Mouse (Mus musculus): Measurements from ENCODE around the gene Gmpr. TPM values are rescaled to one million over a fixed set of nuclear protein-coding genes. Genes with fewer than 3 reads are reported as not detected.

Gmpr gene
- polyA plus RNA-seq, 1 experiment, result 7.6 TPM

DNA sequence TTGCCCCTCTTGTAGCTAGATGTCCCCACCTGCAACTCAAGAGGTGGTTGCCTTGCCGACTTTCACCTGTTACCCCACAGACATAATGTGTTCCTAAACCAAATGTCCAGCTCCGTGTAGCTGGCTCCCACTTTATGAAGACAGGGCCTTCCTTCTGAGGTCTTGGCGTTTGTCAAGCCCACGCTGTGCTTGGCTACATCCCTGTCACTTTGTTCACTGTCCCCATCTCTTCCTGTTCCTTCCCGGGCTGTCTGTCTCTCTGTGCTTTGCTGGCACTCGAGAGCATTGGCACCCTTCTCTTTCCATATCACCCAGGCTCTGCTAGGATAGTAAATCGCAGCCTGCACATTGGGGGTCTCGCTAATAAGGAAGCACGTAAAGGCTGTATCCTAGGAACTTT is 30.8 kb downstream of the Gmpr start:
- H3K27ac ChIP-seq (ENCODE audit: insufficient read depth, low read length), result no peak overlapping the region
- no peak for TF ChIP-seq POLR2A (IDR thresholded peaks at IDR 0.05; ENCODE audit: insufficient read depth, low read length)
- no peak for TF ChIP-seq CTCF (IDR thresholded peaks at IDR 0.05; ENCODE audit: low read depth, low read length)
- TF ChIP-seq EP300 (IDR thresholded peaks at IDR 0.05; ENCODE audit: insufficient read depth, low read depth, low read length), result no peak
- H3K27me3 ChIP-seq (ENCODE audit: control insufficient read depth, insufficient read depth, low read length, poor library complexity, severe bottlenecking), result no peaks in the 10 kb centered on the region
- no peaks in the 10 kb centered on the region for H3K4me1 ChIP-seq (ENCODE audit: control insufficient read depth, insufficient read depth, low read length)
- no peak overlapping the region for H3K9ac ChIP-seq (ENCODE audit: low read depth, poor library complexity, severe bottlenecking)
- no peaks in the 10 kb centered on the region for H3K9me3 ChIP-seq (replicated peaks; ENCODE audit: control insufficient read depth, insufficient read depth, low read length, poor library complexity, severe bottlenecking)
- no peaks in the 10 kb centered on the region for H3K36me3 ChIP-seq (ENCODE audit: control insufficient read depth, insufficient read depth, low read length, poor library complexity, severe bottlenecking)
- no peak overlapping the region for H3K4me3 ChIP-seq (ENCODE audit: low read depth, low read length)

DNA sequence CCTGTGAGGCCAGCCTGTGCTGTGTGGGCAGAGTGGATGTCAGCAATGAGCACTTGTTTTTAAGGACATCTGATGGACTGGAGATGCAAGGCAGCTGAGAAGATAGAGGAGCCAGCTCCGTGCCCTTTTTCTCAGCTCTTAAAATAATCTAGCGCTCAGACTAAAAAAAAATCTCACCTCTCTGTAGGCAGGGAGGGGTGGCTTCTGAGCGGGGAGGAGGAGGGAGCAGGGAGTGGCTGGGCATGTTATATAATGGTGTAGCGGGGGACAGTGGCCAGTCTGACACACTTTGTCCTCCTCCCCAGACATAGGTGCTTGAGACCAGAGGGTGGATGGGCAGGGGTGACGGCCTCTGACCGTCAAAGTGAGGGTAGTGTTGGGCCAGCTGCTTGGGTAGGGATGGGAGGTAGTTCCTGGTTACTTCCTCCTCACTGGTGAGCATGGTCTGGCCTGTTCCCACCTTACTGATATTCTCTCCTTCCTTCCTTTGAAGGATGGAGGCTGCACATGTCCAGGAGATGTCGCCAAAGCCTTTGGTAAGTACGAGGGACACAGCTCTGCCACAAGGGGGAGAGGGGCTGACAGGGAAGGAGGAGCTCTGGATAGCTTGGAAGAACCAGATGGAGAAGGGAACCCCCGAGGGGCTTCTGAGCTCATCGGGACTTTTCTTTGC is 31.4 kb downstream of the Gmpr start:
- Histone ChIP-seq H3K27ac (ENCODE audit: insufficient read depth, low read length) (no peak overlapping the region), H3K9me3 (replicated peaks; ENCODE audit: control insufficient read depth, insufficient read depth, low read length, poor library complexity, severe bottlenecking) (no peaks in the 10 kb centered on the region), H3K4me1 (ENCODE audit: control insufficient read depth, insufficient read depth, low read length) (no peaks in the 10 kb centered on the region), H3K36me3 (ENCODE audit: control insufficient read depth, insufficient read depth, low read length, poor library complexity, severe bottlenecking) (no peaks in the 10 kb centered on the region), H3K4me3 (ENCODE audit: low read depth, low read length) (no peak overlapping the region), H3K27me3 (ENCODE audit: control insufficient read depth, insufficient read depth, low read length, poor library complexity, severe bottlenecking) (no peaks in the 10 kb centered on the region), H3K9ac (ENCODE audit: low read depth, poor library complexity, severe bottlenecking) (no peak overlapping the region)
- TF ChIP-seq CTCF (IDR thresholded peaks at IDR 0.05; ENCODE audit: low read depth, low read length) (peak; percentile 73), EP300 (IDR thresholded peaks at IDR 0.05; ENCODE audit: insufficient read depth, low read depth, low read length) (no peak)

DNA sequence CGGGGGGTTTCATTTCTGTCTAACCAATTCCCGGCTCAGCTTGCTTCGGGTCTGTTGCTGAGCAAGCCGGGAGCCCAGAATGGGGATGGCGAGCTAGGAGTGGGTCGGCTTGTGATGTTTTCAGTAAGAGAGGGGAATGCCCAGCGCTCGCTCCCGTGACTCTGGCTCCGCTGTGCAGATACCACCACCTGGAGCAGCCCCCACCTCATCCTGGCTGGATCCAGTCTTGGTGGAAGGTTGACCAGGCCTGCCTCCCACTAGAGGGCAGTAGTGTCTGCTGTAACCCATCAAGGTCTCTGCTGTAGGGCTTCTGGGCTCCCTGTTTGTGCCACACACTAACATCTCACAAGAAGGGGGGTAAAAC is 31.9 kb downstream of the Gmpr start:
- H3K4me1 ChIP-seq (ENCODE audit: control insufficient read depth, insufficient read depth, low read length), result no peaks in the 10 kb centered on the region
- H3K27me3 ChIP-seq (ENCODE audit: control insufficient read depth, insufficient read depth, low read length, poor library complexity, severe bottlenecking), result no peaks in the 10 kb centered on the region
- peak; percentile 92 for TF ChIP-seq CTCF (IDR thresholded peaks at IDR 0.05; ENCODE audit: low read depth, low read length)
- no peak for TF ChIP-seq POLR2A (IDR thresholded peaks at IDR 0.05; ENCODE audit: insufficient read depth, low read length)
- H3K36me3 ChIP-seq (ENCODE audit: control insufficient read depth, insufficient read depth, low read length, poor library complexity, severe bottlenecking), result no peaks in the 10 kb centered on the region
- H3K9ac ChIP-seq (ENCODE audit: low read depth, poor library complexity, severe bottlenecking), result no peak overlapping the region
- no peak overlapping the region for H3K4me3 ChIP-seq (ENCODE audit: low read depth, low read length)
- no peaks in the 10 kb centered on the region for H3K9me3 ChIP-seq (replicated peaks; ENCODE audit: control insufficient read depth, insufficient read depth, low read length, poor library complexity, severe bottlenecking)
- H3K27ac ChIP-seq (ENCODE audit: insufficient read depth, low read length), result no peak overlapping the region

DNA sequence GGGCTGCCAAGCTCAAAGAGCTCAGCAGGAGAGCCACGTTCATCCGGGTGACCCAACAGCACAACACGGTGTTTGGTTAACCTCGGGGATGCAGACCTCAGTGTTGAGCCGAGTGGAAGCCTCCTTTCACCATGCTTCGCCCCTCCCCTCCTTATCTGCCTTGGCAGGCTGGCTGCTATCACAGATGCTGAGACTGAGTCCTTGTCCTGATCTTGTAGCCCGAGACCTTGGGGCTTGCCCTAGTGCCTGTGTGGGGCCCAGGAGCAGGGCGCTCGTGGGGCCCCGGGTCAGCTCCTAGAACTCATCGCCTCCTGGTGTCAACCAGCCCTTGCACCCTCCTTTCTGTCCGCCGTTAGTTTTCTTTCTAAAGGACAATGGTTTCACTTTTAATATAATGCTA is 38.7 kb downstream of the Gmpr start:
- Histone ChIP-seq H3K27ac (ENCODE audit: insufficient read depth, low read length) (no peak overlapping the region), H3K4me1 (ENCODE audit: control insufficient read depth, insufficient read depth, low read length) (no peaks in the 10 kb centered on the region), H3K36me3 (ENCODE audit: control insufficient read depth, insufficient read depth, low read length, poor library complexity, severe bottlenecking) (no peaks in the 10 kb centered on the region), H3K9ac (ENCODE audit: low read depth, poor library complexity, severe bottlenecking) (no peak overlapping the region), H3K27me3 (ENCODE audit: control insufficient read depth, insufficient read depth, low read length, poor library complexity, severe bottlenecking) (no peaks in the 10 kb centered on the region), H3K4me3 (ENCODE audit: low read depth, low read length) (no peak overlapping the region), H3K9me3 (replicated peaks; ENCODE audit: control insufficient read depth, insufficient read depth, low read length, poor library complexity, severe bottlenecking) (no peaks in the 10 kb centered on the region)
- TF ChIP-seq POLR2A (IDR thresholded peaks at IDR 0.05; ENCODE audit: insufficient read depth, low read length) (no peak), EP300 (IDR thresholded peaks at IDR 0.05; ENCODE audit: insufficient read depth, low read depth, low read length) (no peak), CTCF (IDR thresholded peaks at IDR 0.05; ENCODE audit: low read depth, low read length) (no peak)

DNA sequence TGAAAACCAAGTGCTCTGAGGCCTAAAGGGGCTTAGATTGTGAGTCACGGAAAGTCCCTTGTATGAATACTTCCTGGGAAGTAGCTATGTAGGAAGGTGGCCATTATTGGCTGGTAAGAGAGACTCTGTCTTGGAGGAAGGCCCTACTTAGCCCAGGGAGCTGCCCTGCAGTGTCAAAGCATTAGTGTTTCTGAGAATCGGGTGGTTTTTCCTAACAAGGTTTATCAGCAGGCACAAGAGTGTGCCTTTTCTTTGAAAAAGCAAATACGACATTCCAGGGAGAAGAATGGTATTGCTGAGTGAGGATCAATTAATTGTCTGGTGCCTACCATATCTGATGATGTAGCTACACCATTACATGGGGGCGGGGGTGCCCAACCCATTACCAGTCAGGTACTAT is 39.7 kb downstream of the Gmpr start:
- no peak overlapping the region for H3K27ac ChIP-seq (ENCODE audit: insufficient read depth, low read length)
- no peak overlapping the region for H3K9ac ChIP-seq (ENCODE audit: low read depth, poor library complexity, severe bottlenecking)
- no peak for TF ChIP-seq EP300 (IDR thresholded peaks at IDR 0.05; ENCODE audit: insufficient read depth, low read depth, low read length)
- no peak for TF ChIP-seq CTCF (IDR thresholded peaks at IDR 0.05; ENCODE audit: low read depth, low read length)
- no peak for TF ChIP-seq POLR2A (IDR thresholded peaks at IDR 0.05; ENCODE audit: insufficient read depth, low read length)

DNA sequence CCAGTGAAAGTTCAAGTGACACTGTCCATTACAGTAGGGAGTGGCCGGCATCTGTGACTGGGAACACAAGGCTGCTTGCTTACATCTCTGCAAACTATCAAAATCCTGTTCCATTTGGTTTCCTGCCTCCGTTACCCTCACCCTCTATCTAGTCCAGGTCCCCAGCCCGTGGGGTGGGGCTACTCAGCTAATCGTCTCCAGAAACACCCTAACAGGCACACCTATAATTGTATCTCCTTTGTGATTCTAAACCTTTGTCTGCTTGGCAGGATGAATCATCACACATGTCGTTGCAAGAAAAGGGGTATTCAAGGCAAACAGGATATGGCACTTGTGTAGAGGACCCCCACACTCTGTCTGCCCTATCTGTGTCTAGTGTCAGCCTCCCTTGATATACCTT is 40.3 kb downstream of the Gmpr start:
- Histone ChIP-seq H3K4me3 (ENCODE audit: low read depth, low read length) (no peak overlapping the region), H3K27ac (ENCODE audit: insufficient read depth, low read length) (no peak overlapping the region), H3K27me3 (ENCODE audit: control insufficient read depth, insufficient read depth, low read length, poor library complexity, severe bottlenecking) (no peaks in the 10 kb centered on the region), H3K9ac (ENCODE audit: low read depth, poor library complexity, severe bottlenecking) (no peak overlapping the region), H3K36me3 (ENCODE audit: control insufficient read depth, insufficient read depth, low read length, poor library complexity, severe bottlenecking) (no peaks in the 10 kb centered on the region), H3K4me1 (ENCODE audit: control insufficient read depth, insufficient read depth, low read length) (no peaks in the 10 kb centered on the region), H3K9me3 (replicated peaks; ENCODE audit: control insufficient read depth, insufficient read depth, low read length, poor library complexity, severe bottlenecking) (no peaks in the 10 kb centered on the region)
- TF ChIP-seq EP300 (IDR thresholded peaks at IDR 0.05; ENCODE audit: insufficient read depth, low read depth, low read length), result no peak
- no peak for TF ChIP-seq CTCF (IDR thresholded peaks at IDR 0.05; ENCODE audit: low read depth, low read length)
- no peak for TF ChIP-seq POLR2A (IDR thresholded peaks at IDR 0.05; ENCODE audit: insufficient read depth, low read length)

More for the DNA sequence above, 39.7 kb downstream of the Gmpr start:
- no peaks in the 10 kb centered on the region for H3K9me3 ChIP-seq (replicated peaks; ENCODE audit: control insufficient read depth, insufficient read depth, low read length, poor library complexity, severe bottlenecking)
- no peaks in the 10 kb centered on the region for H3K36me3 ChIP-seq (ENCODE audit: control insufficient read depth, insufficient read depth, low read length, poor library complexity, severe bottlenecking)
- H3K4me1 ChIP-seq (ENCODE audit: control insufficient read depth, insufficient read depth, low read length), result no peaks in the 10 kb centered on the region
- no peak overlapping the region for H3K4me3 ChIP-seq (ENCODE audit: low read depth, low read length)
- no peaks in the 10 kb centered on the region for H3K27me3 ChIP-seq (ENCODE audit: control insufficient read depth, insufficient read depth, low read length, poor library complexity, severe bottlenecking)
